Mouse (Mus musculus): ENCODE measurements around the gene Smarcb1. TPM values are rescaled to one million over a fixed set of nuclear protein-coding genes. Genes with fewer than 3 reads are reported as not detected.

Gene Smarcb1
- total RNA-seq, 1 experiment from 2014 or later: 19.4 TPM

DNA sequence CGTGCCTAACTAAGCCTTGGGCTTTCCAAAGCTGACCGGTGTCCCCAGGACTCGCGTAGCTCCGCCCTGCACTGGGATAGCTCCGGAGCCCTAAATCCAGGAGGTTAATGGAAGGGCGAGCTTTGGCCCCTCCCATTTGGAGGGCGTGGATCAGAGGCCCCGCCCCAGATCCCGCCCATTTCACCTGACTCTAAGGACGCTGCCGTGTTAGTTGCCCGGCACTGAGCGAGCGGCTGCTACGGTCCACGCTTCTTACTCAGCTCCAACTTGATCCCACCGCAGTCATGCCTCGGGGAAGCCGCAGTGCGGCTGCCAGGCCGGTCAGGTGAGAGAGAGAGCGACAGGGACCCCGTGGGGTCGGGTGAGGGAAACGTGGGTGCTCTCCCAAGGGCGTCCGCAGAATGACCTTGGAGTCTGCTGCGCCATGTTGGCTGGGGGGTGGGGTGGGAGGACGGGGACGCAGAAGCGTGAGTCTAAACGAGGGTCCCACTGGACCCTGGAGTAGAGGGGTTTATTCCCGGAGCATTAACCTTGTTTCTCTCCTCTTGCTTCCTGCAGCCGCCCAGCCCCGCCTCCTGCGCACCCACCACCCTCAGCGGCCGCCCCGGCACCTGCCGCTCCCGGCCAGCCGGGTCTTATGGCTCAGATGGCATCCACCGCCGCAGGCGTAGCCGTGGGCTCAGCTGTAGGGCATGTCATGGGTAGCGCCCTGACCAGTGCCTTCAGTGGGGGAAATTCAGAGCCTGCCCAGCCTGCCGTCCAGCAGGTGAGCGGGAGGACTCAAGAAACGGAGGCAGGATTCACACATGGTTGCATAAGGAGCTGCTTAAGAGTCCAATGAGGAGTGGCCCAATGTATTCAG lies 14.5 kb upstream of the Smarcb1 start, which contains the start of gene Mmp11:
Gene Mmp11, minus strand, starts transcription at position 817 of the 862 bp plus-strand sequence.
- peak; percentile 66 for ATAC-seq (replicated peaks; ENCODE audit: insufficient number of reproducible peaks, low FRiP score, low TSS enrichment, poor library complexity, severe bottlenecking)

- no peak for ATAC-seq (replicated peaks; ENCODE audit: insufficient number of reproducible peaks, low FRiP score, low TSS enrichment, poor library complexity, severe bottlenecking)
Observed at GRCm38 (mm10) chr10:75934991-75935390, 13.6 kb upstream of the Smarcb1 start.

DNA sequence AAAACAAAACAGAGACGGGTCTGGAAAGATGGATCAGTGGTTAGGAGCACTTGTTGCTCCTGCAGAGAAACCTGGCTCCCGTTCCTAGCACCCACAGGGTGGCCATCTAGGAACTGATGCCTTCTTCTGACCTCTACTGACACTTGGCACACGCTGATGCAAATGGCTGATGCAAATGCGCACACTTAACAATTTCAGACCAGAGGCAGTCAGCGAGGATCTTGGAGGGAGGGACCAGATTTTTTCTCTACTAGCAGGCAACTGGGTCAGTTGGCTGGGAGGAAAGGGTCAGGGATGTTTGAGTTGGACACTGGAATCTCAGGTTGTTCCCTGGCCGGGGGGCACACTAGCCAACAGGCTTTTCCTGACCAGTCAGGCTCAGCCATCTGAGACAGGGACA lies 11.5 kb upstream of the Smarcb1 start, which contains the start of gene Chchd10:
Gene Chchd10, plus strand, starts transcription at position 240 of the 400 bp plus-strand sequence.
- no peak for ATAC-seq (replicated peaks; ENCODE audit: insufficient number of reproducible peaks, low FRiP score, low TSS enrichment, poor library complexity, severe bottlenecking)

GRCm38 (mm10) chr10:75932081-75932678 lies 10.8 kb upstream of the Smarcb1 start:
- ATAC-seq (replicated peaks; ENCODE audit: insufficient number of reproducible peaks, low FRiP score, low TSS enrichment, poor library complexity, severe bottlenecking): no peak

GRCm38 (mm10) chr10:75931311-75931710 lies 9.9 kb upstream of the Smarcb1 start:
- ATAC-seq (replicated peaks; ENCODE audit: insufficient number of reproducible peaks, low FRiP score, low TSS enrichment, poor library complexity, severe bottlenecking): no peak

- no peak for ATAC-seq (replicated peaks; ENCODE audit: insufficient number of reproducible peaks, low FRiP score, low TSS enrichment, poor library complexity, severe bottlenecking)
Observed at GRCm38 (mm10) chr10:75930304-75930703, 8.9 kb upstream of the Smarcb1 start.

GRCm38 (mm10) chr10:75926396-75926795 lies 5.0 kb upstream of the Smarcb1 start:
- ATAC-seq (replicated peaks; ENCODE audit: insufficient number of reproducible peaks, low FRiP score, low TSS enrichment, poor library complexity, severe bottlenecking): no peak

GRCm38 (mm10) chr10:75924324-75924723 lies 2.9 kb upstream of the Smarcb1 start:
- no peak for ATAC-seq (replicated peaks; ENCODE audit: insufficient number of reproducible peaks, low FRiP score, low TSS enrichment, poor library complexity, severe bottlenecking)

DNA sequence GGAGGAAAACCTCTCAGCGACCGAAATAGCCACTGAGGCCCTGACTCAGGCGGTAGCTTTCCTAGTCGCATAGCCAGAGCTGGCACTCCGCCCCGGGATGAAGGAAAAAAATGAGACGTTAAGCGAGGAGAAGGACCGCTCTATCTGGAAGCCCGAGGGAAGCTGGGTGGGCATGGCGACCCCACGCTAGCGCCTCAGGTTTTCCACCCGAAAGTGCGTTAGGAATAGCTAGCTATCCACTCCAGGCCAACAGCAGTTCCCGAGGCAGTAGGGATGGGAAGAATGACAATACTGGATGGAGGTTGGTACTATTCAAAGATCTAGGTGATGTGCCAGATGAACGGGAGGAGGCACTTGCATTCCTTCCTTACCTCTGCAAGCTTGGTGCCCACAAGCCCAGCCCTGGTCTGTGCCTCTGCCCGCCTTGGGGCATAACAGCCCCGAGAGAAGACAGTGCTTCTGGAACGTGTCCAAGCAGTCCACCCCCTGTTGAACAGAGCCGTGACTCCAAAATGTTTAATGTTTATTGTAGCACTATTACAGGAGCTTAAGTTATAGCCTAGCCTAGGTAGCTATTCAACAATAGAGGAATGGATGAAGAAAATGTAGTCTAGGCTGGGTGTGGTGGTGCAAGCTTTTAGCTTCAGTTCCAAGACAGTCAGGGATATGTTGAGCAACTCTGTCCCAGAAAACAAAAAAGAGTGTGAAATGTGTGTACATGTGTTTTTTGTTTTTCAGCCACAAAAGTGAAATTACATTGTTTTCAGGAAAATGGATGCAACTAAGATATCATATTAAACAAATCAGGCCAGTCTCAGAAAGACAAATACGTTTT lies 526 bp upstream of the Smarcb1 start:
- ATAC-seq (replicated peaks; ENCODE audit: insufficient number of reproducible peaks, low FRiP score, low TSS enrichment, poor library complexity, severe bottlenecking): no peak

GRCm38 (mm10) chr10:75919026-75919425 lies 2.4 kb downstream of the Smarcb1 start:
- ATAC-seq (replicated peaks; ENCODE audit: insufficient number of reproducible peaks, low FRiP score, low TSS enrichment, poor library complexity, severe bottlenecking): no peak

DNA sequence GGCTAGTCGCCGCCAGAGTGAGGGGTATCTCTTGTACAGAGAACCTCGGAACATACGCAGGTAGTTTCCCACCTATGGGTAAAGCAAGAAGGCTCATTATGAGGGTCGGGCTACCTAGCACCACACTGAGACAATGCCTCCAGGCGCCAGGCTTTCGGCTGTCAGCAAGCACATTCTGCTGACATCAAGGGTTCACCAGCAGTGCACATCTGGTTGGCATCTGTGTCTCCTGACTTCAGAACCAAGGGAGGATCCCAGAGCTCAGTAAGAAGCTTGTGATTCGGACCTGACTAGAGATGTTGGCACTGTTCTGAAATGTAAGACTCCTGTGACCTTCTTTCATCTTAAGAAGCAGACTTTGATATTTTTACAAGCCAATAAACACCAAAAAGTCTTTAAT lies 4.6 kb downstream of the Smarcb1 start:
- no peak for ATAC-seq (replicated peaks; ENCODE audit: insufficient number of reproducible peaks, low FRiP score, low TSS enrichment, poor library complexity, severe bottlenecking)

DNA sequence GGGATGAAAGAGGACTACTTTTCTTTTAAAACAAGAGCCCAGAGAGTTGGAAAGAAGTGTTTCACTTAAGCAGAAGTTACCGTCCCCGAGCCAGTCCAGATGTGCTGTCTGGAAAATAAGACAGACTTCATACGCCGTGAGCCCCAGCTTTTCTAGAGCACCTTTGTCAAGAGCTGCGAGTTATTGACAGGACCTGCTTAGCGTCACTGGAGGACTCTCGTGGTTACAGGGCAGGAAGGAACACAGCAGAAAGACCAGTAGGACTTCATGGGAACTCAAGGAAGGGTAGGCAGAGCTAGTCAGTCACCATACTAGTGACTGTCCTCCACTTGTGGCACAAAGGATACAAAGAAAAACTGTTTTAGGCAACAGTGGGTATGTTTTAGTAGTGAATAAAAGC lies 5.9 kb downstream of the Smarcb1 start:
- no peak for ATAC-seq (replicated peaks; ENCODE audit: insufficient number of reproducible peaks, low FRiP score, low TSS enrichment, poor library complexity, severe bottlenecking)

GRCm38 (mm10) chr10:75913013-75913589 lies 8.3 kb downstream of the Smarcb1 start:
- ATAC-seq (replicated peaks; ENCODE audit: insufficient number of reproducible peaks, low FRiP score, low TSS enrichment, poor library complexity, severe bottlenecking): no peak

GRCm38 (mm10) chr10:75910698-75911097 lies 10.7 kb downstream of the Smarcb1 start:
- no peak for ATAC-seq (replicated peaks; ENCODE audit: insufficient number of reproducible peaks, low FRiP score, low TSS enrichment, poor library complexity, severe bottlenecking)

GRCm38 (mm10) chr10:75906882-75907281 lies 14.5 kb downstream of the Smarcb1 start:
- no peak for ATAC-seq (replicated peaks; ENCODE audit: insufficient number of reproducible peaks, low FRiP score, low TSS enrichment, poor library complexity, severe bottlenecking)

- no peak for ATAC-seq (replicated peaks; ENCODE audit: insufficient number of reproducible peaks, low FRiP score, low TSS enrichment, poor library complexity, severe bottlenecking)
Observed at GRCm38 (mm10) chr10:75904391-75904790, 17.0 kb downstream of the Smarcb1 start.

GRCm38 (mm10) chr10:75898846-75899245 lies 22.6 kb downstream of the Smarcb1 start:
- ATAC-seq (replicated peaks; ENCODE audit: insufficient number of reproducible peaks, low FRiP score, low TSS enrichment, poor library complexity, severe bottlenecking): no peak

- no peak for ATAC-seq (replicated peaks; ENCODE audit: insufficient number of reproducible peaks, low FRiP score, low TSS enrichment, poor library complexity, severe bottlenecking)
Observed at GRCm38 (mm10) chr10:75898039-75898564, 23.3 kb downstream of the Smarcb1 start.

- no peak for ATAC-seq (replicated peaks; ENCODE audit: insufficient number of reproducible peaks, low FRiP score, low TSS enrichment, poor library complexity, severe bottlenecking)
Observed at GRCm38 (mm10) chr10:75897373-75897772, 24.0 kb downstream of the Smarcb1 start.

Measured in monocyte, adult 5-6 weeks (primary cell).